Mouse (Mus musculus): ENCODE measurements around the gene Snd1.

- no peak for TF ChIP-seq SIN3A (IDR thresholded peaks at IDR 0.05; ENCODE audit: low read length)
- TF ChIP-seq POLR2A (IDR thresholded peaks at IDR 0.05; ENCODE audit: low read depth, low read length), result no peak
- no peak for TF ChIP-seq CTCF (conservative IDR thresholded peaks at IDR 0.05 in 1 of 2, IDR thresholded peaks at IDR 0.05 in 1 of 2; ENCODE audit: low read depth in 2 of 2, low read length in 2 of 2)
- no peak for TF ChIP-seq ELF1 (IDR thresholded peaks at IDR 0.05; ENCODE audit: low read depth, low read length)
- no peak for TF ChIP-seq EP300 (IDR thresholded peaks at IDR 0.05; ENCODE audit: low read length)
- no peak for TF ChIP-seq TCF12 (IDR thresholded peaks at IDR 0.05; ENCODE audit: low read depth, low read length)
- no peak for TF ChIP-seq CHD1 (IDR thresholded peaks at IDR 0.05; ENCODE audit: low read depth, low read length)
- no peak for TF ChIP-seq NELFE (IDR thresholded peaks at IDR 0.05; ENCODE audit: low read depth, low read length)
- TF ChIP-seq KAT2A (IDR thresholded peaks at IDR 0.05; ENCODE audit: insufficient replicate concordance, low read length), result no peak
- no peak for TF ChIP-seq CHD2 (IDR thresholded peaks at IDR 0.05; ENCODE audit: low read length)
- TF ChIP-seq MAX (IDR thresholded peaks at IDR 0.05; ENCODE audit: low read length), result no peak
- TF ChIP-seq POLR2AphosphoS2 (IDR thresholded peaks at IDR 0.05; ENCODE audit: low read depth, low read length), result no peak
Observed at GRCm38 (mm10) chr6:28932328-28932937, 457.5 kb downstream of the Snd1 start.
